Mouse (Mus musculus) kidney, adult 2 months (tissue): ENCODE results near the gene Doxl2.

ENCODE experiments used
- CTCF ChIP-seq: fragments of 200-500 bp; conservative IDR thresholded peaks from 2 replicates; pipeline ENCODE4 v1.5.1; 2011; ENCODE audit warnings: low read depth, mild to moderate bottlenecking, control low read depth, low read length, moderate library complexity, mixed read lengths; ENCODE audit not compliant: insufficient read depth, insufficient read length
- POLR2A ChIP-seq: fragments of 200-500 bp; IDR thresholded peaks from one replicate; pipeline ENCODE4 v1.6.1; 2011; ENCODE audit warnings: low read depth, low read length, control low read depth

DNA sequence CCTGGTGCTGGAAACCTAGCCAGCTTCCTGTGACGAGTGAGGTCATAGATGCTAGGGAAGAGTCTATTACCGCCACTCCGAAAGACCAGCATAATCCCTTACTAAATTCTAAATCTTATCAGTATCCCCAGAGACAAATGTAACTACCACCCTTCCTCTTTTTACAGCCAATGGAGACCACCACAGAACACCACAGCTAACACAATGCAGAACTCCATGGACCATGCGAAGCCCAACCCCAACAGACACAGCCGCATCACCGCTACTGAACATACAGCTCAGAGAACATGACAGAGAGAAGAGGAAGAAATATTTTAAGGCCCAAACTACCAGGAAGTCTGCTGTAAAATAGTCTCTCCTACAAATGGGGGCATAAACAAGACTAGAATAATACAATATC is 23.1 kb upstream of the Doxl2 start:
- TF ChIP-seq POLR2A (no peak), CTCF (no peak)
